Mouse (Mus musculus): ENCODE results near the gene Vmn1r101. TPM values are rescaled to one million over a fixed set of nuclear protein-coding genes. Genes with fewer than 3 reads are reported as not detected.
"Not testable (repeated sequence)": the region's sequence is repeated elsewhere in the genome, so short reads cannot be mapped to it uniquely, and the experiment has no call there.

The Vmn1r101 gene
- not detected for total RNA-seq (2022)

- DNase-seq (ENCODE audit: low spot score in 2 of 2) = not testable (repeated sequence)
Observed at GRCm38 (mm10) chr7:20442493-20442892, at the start of gene Vmn1r101. Gene Vmn1r101, minus strand, starts transcription at chr7:20442593.

GRCm38 (mm10) chr7:20474825-20475224, 32.4 kb upstream of the Vmn1r101 start, which contains the start of gene Gm10670:
Gene Gm10670, minus strand, starts transcription at chr7:20474925.
- not testable (repeated sequence) for DNase-seq (ENCODE audit: low spot score in 2 of 2)

DNA sequence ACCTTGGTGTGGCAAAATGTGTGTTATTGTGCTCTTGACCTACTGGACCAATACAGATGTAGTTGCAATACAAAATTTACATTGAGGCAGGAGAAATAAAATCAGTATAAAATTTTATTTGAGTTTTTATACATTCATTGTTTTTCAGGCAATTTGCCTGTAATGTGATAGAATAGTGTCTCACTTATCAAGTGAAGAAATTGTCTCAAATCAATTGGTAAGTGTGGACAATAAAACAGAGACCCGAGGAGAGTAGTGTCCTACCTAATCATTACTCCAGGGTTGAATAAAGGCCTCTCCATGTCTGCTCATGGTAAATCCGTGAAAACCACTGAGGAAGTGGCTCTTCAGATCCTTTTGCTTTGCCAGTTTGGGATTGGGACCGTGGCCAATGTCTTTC, 24.8 kb downstream of the Vmn1r101 start, which contains the start of gene Vmn1r100:
Gene Vmn1r100, plus strand, starts transcription at position 301 of the 400 bp plus-strand sequence.
- DNase-seq (ENCODE audit: low spot score in 2 of 2) = not testable (repeated sequence)

Other genes starting within 250 kb of the Vmn1r101 start
- not detected for gene Vmn1r95, start 248.9 kb downstream of the Vmn1r101 start, total RNA-seq (2022)
- not detected for gene Gm6164, start 237.0 kb downstream of the Vmn1r101 start, total RNA-seq (2022)
- not detected for gene Gm4498, start 208.8 kb downstream of the Vmn1r101 start, total RNA-seq (2022)
- gene Gm5890, start 179.8 kb downstream of the Vmn1r101 start, total RNA-seq (2022) = not detected
- not detected for gene Gm4133, start 108.5 kb downstream of the Vmn1r101 start, total RNA-seq (2022)
- gene Gm5728, start 67.2 kb downstream of the Vmn1r101 start, total RNA-seq (2022) = not detected
- gene Vmn1r100, start 24.7 kb downstream of the Vmn1r101 start, total RNA-seq (2022) = not detected
- gene Gm10670, start 32.3 kb upstream of the Vmn1r101 start, total RNA-seq (2022) = not detected
- not detected for gene Vmn1r103, start 67.9 kb upstream of the Vmn1r101 start, total RNA-seq (2022)
- gene Vmn1r104, start 91.2 kb upstream of the Vmn1r101 start, total RNA-seq (2022) = not detected
- gene Gm5726, start 103.2 kb upstream of the Vmn1r101 start, total RNA-seq (2022) = not detected
- gene Gm4141, start 133.6 kb upstream of the Vmn1r101 start, total RNA-seq (2022) = not detected
- gene Gm4513, start 156.4 kb upstream of the Vmn1r101 start, total RNA-seq (2022) = not detected
- gene Vmn1r107, start 226.3 kb upstream of the Vmn1r101 start, total RNA-seq (2022) = not detected